Mouse (Mus musculus): Measurements from ENCODE around the gene Sik2.

Sik2 gene

DNA sequence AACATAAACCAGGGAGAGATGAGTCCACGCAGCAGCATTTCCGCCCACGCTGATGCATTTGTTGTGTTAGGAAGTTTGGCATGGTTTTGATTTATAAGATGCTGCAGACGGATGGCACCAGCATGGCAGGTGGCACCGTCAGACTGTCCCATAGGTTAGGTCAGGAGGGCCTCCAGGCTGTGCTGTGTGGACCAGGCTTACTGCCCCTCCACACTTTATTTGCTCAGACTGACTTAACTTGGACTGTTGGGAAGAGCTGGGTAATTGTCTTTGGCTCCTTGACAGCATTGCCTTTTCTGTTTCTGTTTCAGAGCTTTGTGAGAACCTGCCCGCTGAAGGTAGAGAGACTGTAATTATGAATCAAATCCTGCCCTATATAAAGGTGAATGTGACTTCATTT is 141.9 kb downstream of the Sik2 start:
- DNase-seq (ENCODE audit: low spot score in 2 of 2) = no peak

DNA sequence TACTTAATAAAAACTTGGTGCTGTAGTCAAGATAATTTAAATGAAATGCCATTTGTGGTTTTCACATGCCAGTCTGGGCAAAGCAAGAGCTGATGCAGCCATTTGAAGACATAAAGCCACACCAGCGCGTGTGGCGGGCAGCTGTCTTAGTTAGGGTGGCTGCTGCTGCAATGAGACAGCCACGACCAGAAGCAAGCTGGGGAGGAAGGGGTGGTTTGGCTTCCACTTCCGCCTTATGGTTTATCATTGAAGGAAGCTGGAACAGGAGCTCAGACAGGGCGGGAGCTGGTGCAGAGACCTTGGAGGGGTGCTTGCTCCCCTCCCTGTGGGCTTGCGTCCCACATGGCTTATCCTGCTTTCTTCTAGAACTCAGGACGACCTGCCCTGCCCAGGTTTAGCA is 143.1 kb downstream of the Sik2 start:
- DNase-seq (ENCODE audit: low spot score in 2 of 2) = no peak

DNA sequence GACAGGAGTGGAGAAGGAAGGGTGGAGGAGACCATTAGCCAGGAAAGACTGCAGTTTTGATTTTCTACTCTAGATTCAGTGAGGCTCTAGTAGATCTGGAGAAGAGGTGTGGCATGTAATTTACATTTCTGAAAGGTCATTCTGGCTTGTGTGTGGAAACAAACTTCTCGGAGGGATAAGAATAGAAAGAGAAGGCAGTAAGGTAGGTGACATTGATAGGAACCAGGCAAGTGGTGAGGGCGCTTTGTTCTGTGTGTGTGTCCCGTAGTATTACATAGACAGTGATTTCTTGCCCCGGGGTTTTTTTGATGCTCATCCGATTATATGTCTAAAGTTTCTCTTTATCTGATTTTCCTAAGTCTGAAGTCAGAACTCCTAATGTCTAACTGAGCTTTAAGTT is 144.0 kb downstream of the Sik2 start:
- DNase-seq (ENCODE audit: low spot score in 2 of 2) = no peak

DNA sequence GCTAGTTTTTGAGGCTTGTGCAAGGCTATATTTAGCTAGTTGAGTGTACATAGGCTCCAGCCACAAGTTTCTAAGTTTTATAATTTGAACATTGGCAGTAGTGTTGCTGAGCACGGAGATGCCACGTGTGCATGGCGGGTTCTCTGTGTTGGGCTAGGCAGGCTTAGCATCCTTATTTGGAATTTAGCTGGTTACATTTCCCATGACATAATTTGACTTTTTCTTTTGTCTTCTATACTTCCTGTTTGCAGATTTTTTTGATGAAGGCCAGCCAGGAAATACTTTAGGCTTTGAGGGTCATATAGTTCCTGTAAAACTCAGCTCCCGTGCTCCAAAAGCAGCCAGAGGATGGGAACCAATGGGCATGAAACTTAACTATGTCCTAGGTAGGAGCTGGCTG is 145.0 kb downstream of the Sik2 start:
- DNase-seq (ENCODE audit: low spot score in 2 of 2) = no peak

DNA sequence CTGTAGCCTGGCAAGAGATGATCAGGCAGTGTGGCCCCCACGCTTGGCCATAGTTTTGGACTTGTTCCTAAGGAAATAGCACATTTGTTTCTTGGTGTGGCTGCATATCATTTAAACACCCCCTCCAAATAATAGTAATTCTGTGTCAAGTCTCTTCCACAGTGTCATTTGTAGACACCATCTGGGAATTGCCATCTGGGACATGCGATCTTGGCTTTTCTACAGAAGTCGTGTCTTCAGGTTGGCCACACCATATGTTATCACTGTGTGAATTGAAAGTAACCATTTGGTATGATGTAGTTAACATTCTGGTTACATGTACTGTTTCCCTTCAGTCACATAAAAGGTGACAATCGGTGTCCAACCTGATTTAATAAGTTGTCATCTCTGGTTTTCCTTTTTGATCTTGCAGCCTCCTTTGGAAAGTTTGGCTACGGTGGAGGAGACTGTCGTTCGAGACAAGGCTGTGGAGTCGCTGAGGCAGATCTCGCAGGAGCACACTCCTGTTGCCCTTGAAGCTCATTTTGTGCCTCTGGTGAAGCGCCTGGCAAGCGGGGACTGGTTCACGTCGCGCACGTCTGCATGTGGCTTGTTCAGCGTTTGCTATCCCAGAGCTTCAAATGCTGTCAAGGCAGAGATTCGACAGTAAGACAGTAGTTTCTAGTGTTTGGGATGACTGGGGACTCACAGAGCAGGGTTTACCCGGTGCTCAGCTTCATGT is 147.6 kb downstream of the Sik2 start:
- DNase-seq (ENCODE audit: low spot score in 2 of 2) = no peak

DNA sequence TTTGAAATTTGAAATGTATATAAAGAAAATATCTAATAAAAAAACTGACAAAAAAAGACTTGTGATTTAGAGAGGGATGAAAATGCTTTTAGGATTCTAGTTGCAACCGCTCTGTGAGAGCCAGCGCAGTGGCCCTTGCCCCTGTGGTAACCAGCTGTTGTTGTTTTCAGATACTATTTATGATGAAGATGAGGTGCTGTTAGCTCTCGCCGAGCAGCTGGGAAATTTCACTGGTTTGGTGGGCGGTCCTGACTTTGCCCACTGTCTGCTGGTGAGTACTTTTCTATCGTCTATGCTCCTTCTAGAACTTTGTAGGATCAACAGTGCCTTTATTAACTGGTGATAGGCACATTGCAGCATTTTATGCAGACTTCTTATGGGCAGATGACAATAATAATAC is 150.2 kb downstream of the Sik2 start:
- no peak for DNase-seq (ENCODE audit: low spot score in 2 of 2)

DNA sequence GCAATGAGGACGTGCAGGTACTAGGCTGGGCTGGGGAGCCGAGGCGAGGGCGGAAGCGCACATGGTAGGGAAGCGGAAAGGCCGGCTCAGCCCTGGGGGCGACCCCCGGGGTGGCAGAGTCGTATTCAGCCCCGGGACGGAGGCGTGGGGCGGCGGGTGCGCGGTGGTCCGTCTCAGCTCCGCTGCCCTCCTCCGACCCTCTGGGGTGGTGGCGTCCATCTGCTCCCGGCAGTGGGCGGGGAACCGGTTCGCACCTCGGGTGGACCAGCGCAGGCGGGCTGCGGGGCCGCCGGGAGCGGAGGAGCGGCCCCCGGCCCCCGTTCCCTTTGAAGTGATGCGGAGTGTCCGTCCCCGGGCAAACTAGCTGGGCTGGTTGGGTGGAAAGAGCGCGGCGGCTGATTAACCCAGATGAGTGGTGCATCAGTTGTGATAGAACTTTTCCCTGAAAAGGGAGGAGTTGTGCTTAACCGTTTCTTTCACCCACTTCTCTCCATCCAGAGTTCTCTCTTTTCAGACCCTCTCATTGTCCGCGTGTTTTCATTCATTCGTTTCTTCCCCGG is 151.7 kb downstream of the Sik2 start:
- no peak for DNase-seq (ENCODE audit: low spot score in 2 of 2)

DNA sequence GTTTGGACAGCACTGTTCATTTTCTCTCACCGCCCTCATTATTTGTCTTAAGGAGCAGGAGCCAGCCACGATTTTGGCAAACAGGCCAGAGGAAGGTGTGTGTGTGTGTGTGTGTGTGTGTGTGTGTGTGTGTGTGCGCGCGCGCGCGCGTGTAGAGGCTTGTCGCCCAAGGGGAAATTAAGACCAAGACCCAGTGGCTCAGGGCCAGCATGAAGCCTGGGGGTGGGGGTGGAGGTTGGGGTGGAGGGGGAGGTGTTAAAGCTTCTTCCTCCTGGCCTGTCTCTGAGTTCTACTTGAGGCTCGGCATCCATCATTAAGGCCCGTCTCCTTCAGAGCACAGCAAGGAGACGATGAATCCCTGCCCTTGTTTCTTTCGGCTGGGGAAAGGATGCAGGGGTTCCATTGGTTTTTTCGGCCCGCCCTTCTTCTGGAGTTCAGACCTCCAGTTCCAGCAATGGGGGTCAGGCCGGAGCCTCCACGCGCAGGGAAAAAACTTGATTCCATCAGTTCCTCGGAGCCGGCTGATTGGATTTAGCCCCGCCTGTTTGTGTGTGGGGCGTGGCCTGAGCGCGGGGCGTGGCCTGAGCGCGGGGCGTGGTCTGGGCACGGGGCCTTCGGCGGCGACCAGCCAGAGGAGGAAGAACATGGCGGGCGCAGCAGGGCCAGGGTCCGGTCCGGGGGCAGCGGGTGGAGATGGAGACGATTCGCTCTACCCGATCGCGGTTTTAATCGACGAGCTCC is 152.4 kb downstream of the Sik2 start:
- peak; percentile 90 to 94 for DNase-seq (ENCODE audit: low spot score in 2 of 2)

DNA sequence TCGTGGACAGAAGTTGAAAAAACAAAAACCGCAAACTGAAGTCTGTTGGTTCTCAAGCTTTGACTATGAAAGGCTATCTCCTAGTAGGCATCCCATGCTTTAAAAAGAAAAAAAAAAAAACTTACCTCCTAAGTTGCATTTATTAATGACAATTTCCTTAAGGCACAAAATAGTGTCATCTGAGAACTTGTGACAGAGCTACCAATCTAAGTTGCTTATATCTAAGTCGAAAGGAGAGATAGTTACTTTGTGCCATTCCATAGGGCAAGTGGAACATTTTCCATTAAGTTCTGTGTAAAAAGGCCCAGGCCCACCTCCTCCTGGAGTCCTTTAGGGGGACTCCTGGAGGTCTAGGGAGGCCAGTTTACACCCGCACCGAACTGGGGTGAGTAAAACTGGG is 153.1 kb downstream of the Sik2 start:
- DNase-seq (ENCODE audit: low spot score in 2 of 2) = no peak

DNA sequence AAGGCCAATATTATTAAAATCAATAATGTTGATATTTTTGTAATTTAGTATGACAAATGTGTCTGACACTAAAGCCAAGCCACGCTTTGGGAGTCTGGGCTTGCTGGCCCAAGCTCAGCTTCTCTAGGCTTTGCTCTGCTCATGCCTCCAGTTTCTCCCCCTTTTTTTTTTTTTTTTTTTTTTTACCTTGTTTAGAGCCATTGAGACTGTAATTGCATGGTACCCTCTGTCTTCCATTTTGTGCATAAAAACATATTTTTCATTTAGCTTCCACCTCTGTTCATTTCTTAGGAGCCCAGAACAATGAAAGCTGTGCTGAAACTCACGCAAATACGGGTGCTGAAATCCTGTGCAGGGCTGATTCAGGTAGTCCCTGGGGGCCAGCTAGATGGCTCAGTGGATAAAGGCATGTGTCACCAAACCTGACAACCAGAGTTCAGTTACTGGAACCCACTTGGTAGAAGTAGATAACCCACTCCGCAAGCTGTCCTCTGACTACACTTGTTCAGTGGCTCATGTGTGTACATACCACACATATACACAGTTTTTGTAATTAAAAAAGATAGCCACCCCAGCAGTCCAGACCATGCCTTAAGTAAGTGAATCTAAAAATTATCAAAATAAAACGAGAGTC is 153.6 kb downstream of the Sik2 start:
- DNase-seq (ENCODE audit: low spot score in 2 of 2) = no peak

DNA sequence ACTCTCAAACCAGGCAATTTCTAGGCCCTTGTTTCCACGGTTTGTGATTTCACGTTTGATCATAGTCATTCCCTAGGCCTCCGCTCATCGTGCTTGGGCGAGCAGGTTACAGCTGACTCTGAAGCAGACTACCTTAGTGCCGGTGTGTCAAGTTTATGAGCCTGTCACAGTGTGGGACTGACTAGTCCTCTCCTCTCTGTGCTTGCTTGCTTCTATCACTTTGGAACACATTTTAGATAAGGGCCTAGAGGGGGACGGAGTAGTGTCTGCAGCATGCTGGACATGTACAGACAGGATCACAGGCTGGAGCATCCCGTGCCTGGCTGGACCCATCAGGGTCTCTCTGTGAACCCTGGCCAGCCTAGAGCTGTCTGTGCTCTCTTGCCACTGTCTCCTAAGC is 154.5 kb downstream of the Sik2 start:
- no peak for DNase-seq (ENCODE audit: low spot score in 2 of 2)

DNA sequence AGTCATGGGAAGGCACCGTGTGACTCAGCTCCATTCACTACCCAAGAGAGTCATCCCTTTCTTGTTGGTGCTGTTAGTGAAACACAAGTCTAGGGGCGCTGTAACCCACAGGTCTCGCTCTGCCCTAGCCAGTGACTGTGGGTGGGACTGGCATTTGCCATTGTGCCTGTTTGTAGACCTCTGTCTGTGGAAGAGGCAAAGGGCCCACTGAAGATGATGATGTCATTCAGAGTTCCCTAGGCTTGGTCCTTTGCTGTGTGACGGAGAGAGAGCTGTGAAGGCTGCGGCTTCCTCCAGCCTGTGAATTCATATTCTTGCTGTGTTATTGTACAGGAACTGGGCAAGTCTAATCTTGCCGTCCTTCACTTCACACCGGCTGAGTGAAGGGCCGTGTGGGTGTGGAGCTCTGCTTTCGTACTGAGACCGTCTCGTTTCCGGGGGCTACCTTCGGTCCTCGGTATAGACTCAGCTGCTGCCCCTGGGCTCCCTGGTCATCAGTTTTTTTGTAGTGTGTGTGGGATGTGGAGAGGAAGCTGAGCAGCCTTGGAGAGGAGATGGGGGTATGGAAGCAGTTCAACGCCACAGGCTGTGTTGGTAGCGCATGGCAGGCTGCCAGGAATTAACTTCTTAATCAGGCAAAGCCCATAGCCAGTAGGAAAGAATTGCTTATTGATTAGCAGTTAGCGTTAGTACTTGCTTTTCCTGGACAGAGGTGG is 156.1 kb downstream of the Sik2 start:
- no peak for DNase-seq (ENCODE audit: low spot score in 2 of 2)

DNA sequence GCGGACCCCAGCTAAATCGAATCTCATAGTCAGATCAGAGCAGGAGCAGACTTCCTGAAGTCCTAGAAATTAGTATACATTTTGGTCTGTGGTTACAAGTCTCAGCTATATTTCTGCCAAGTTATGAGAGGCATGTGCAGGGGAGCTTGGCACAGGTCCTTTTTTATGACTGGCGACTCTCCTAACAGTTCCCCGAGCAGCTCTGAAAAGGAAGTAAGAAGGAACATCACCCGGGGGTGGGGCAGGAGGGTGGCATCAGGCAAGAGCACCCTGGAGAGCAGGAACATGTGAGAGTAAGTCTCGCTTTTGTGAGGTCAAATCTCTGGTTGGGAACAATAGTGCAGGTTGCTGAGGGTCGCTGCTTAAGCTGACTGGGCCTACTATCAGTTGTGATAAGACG is 158.2 kb downstream of the Sik2 start:
- DNase-seq (ENCODE audit: low spot score in 2 of 2) = no peak

DNA sequence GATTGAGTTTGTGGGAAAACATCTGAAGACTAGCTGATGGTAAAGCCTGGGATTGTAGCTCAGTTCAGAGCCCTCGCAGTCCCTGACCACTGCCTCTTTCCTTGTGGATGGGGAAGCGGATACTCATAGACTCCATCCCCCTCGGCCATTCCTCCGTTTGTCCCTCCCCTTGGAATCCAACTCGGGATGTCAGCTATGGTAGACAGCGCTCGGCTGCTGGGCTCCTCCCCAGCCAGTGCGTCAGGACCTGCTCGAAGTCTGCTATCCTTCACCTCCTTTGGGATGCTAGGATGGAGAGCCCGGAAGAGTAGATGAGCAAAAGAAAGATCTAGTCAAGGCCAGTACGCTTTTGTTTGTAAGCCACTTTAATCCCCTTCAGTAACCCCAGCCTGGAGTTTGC is 158.6 kb downstream of the Sik2 start:
- no peak for DNase-seq (ENCODE audit: low spot score in 2 of 2)

DNA sequence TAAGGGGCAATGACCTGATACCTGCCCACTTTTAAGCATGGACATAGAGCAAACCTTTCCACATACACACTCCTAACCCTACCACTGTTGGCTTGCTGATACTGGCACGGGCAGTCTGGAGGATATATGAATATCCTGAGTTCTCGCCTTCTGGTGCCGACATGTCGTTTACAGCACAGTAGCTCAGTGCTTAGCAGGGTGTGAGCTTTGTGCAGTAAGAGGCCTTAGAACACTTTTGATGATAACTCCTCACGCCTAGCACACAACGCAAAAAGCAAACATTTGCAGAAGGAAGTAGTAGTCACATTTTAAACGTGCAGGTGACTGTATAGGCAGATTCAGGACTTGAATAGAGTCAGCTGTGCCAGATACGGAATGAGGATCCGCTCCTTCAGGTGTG is 159.1 kb downstream of the Sik2 start:
- DNase-seq (ENCODE audit: low spot score in 2 of 2) = no peak

DNA sequence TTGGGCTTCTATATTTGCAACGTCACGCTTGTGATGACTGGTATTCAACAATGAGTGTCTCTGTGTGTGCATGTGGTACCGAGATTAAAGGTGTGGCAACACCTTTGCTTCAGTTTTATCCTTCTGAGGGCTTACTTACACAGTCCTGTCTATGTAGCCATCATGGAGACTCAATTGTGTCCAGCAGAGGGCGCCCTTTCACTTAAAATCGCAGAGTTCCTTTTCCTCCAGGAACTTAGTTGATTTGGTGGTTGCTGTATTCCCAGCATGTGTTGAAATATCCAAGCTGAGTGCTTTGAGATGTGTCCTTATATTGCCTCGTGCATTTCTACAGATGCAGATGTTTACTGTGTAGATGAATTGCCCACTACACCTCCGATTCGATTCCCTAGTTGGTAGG is 159.6 kb downstream of the Sik2 start:
- peak; percentile 80 to 91 for DNase-seq (ENCODE audit: low spot score in 2 of 2)

DNA sequence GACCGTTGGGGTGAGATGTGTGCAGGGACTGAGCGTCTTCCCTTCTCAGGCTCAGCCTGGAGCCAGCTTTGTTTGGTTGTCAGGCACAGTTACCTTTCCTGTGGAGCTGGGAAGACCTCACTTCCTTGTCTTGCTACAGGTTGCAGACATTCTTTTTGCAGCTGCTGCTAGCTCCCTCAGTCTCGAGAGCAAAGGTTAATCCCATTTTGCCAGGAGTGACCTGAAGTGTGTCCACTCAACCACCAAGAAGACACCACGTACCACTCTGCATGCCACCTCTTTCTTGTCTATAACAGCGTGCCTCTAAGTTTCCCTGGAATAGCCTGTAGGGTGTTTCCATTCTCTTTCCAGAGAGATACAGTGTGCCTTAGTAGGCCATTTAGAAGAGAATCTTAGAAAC is 160.1 kb downstream of the Sik2 start:
- DNase-seq (ENCODE audit: low spot score in 2 of 2) = no peak

DNA sequence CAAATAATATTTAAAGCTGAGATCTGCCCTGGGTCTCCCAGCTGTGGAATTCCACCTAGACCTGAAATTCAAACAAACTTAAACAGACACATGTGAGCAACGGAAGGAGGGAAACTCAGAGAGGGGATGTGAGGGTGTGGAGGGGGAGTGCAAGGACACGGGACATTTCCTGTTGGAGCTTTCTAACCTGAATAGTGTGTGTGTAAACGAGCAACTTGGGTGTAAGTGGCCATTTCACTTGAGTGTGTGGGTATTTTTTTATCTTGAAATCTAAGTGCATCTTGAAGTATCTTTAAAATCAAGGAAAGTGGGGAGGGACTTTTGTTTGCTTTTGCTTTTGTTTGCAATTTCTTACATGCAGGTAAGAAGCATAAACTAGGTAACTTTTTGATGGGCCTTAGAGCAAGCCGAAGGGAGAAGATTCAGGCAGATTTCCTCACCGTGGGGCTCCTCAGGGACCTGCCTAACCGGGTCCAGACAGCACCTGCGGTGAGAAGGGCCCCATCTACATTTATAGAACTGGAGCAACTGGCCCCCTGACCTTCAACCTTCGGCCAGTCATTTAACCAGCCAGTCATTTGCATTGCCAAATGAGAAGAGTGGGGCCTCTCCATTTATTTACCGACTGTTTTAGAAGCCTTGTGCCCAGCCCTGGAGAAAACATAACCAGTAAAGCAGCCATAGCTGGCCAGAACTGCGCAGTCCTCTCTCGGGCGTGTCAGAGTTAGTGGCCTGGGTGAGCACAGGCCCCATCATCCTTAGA is 161.1 kb downstream of the Sik2 start:
- no peak for DNase-seq (ENCODE audit: low spot score in 2 of 2)

DNA sequence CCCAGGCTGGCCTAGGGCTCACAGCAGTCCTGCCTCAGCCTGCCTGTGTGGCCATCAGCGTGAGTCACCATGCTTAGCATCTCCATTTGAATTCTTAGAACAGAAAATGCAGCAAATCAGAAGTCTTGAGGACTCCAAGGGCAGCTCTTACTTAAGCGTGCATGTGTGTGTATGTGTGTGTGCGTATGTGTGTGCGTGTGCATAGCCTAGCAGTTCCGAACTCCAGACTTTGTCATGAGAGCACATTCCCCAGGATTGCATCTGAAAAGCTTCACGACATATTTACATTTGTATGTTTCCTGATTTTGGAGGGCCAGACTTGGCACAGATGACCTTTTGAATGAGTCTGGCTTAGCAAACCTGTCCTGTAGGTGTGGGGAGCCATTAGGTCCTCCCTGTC is 161.7 kb downstream of the Sik2 start:
- no peak for DNase-seq (ENCODE audit: low spot score in 2 of 2)

DNA sequence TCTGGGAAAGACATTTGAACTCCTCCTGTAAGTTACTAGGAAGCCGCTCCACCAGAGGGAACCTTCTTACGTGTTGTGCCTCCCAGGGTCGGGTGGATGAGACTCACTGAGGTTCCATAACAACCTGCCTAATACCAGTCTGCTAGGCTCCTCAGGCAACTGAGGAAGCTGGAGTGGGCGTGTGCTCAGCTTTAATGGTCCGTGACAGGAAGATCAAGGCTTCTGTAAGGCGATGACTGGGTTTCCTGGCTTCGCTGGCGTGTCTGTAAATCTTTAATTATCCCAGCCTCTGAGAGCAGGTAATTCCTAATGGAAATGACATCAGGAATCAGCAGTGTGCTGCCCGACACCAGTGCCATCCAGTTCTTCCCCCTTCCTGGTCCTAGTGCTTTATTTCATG is 163.3 kb downstream of the Sik2 start:
- DNase-seq (ENCODE audit: low spot score in 2 of 2) = no peak

DNA sequence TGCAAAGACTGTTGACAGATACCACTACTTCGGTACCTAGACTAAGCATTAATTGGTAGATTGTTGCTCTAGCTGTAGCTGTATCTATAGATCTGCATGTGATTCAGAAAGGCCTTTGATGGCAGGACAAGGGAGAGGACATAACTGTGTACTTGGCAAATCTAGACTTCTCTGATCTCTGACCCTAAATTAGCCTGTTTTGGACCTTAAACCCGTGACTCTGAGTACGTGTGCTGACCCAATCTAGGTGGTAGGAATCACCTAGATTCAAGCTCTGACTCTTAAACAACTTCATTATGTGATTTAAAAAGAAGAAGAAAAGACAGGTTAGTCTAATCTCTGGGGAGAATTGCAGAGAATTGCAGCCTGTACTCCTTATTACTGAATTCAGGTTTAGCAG is 163.8 kb downstream of the Sik2 start, which contains the start of gene Ppp2r1b:
Ppp2r1b (plus strand) TSS at position 221 of the 400 bp plus-strand sequence.
- DNase-seq (ENCODE audit: low spot score in 2 of 2) = no peak
